Mouse (Mus musculus) urinary bladder, postnatal 25 days (tissue): Measurements from ENCODE around the gene Tmem184b.

ENCODE experiments used
- DNase-seq: peaks from one replicate; pipeline ENCODE4 v3.0.0; 2022; ENCODE audit warnings: low spot score

The Tmem184b gene

GRCm38 (mm10) chr15:79399231-79400052 is 3.9 kb downstream of the Tmem184b start:
- no peak for DNase-seq

- DNase-seq, result no peak
These were observed 6.6 kb downstream of the Tmem184b start for GRCm38 (mm10) chr15:79396736-79397135.

- DNase-seq, result no peak
These were observed 8.1 kb downstream of the Tmem184b start for GRCm38 (mm10) chr15:79395281-79395680.

DNA sequence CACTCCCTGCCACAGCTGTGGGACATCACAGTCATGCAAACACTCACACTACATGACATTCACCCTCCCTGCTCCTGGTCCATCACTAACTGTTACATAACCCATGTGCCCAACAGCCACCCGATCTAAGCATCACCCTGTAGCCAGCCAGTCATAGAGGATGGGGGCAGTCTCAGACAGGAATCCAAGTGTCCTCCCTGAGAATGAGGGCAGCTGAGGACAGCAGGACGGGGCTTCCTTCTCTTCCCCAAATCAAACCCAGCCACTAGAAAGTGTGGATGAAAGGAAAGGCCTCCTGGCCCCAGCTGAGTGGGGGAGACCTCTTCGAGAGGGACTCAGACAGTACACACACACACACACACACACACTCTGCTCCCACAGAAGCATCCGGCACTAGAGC is 8.5 kb downstream of the Tmem184b start:
- no peak for DNase-seq

DNA sequence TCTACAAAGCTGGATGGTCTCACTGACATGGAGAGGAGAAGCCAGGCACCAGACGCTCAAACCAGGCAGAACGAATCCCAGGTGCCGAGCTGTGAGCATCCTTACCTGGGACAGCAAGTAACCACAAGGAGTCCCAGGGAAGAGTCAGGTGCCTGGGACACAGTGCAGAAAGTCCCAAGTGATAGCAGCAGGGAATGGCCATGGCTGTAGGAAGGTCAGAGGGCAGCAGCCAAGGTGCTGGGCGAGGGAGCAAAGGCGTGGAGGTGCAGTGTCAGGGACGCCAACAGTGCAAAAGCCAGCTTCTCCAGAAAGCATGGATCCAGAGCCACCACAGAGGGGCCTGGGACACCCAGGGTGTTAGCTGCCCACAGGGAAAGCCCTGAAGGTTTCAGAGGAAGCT is 10.3 kb downstream of the Tmem184b start:
- no peak for DNase-seq

GRCm38 (mm10) chr15:79392527-79392926 is 10.8 kb downstream of the Tmem184b start:
- no peak for DNase-seq

GRCm38 (mm10) chr15:79391447-79392093 is 11.8 kb downstream of the Tmem184b start:
- DNase-seq, result no peak

DNA sequence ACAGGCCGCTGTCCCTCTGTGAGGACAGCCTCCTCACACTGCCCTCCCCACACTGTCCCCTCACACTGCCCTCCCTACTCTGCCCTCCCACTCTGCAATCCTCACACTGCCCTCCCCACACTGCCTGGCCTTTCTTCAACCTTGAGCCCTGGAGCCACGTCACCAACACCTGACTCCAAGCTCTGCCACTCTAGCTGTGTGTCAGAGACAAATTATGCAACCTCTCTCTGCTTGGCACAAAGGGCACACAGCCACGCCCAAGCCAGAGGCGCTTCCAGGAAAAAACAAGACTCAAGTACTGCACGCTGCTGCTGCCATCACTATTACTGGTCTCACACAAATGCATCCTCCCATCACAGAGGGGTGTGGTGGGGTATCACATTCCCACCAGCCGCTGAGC is 12.9 kb downstream of the Tmem184b start:
- no peak for DNase-seq

GRCm38 (mm10) chr15:79388171-79388570 is 15.2 kb downstream of the Tmem184b start:
- no peak for DNase-seq

- DNase-seq, result no peak
These were observed 15.8 kb downstream of the Tmem184b start for GRCm38 (mm10) chr15:79387611-79388010.

DNA sequence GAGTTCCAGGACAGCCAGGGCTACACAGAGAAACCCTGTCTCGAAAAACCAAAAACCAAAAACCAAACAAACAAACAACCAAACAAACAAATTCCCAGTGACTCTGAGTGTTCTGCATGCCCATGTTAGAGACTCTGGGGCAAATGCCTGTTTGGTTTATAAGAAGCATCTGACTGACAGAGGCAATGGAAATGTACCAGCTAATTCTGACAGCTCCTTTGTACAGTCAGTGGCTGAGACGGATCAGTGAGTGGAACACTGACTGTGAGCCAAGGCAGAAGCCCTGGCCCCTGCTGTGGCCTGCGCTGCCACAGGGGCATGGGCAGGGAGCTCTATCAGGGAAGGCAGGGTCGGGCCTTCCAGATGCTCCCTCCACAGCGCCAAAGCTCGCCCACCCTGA is 16.3 kb downstream of the Tmem184b start:
- DNase-seq, result no peak

DNA sequence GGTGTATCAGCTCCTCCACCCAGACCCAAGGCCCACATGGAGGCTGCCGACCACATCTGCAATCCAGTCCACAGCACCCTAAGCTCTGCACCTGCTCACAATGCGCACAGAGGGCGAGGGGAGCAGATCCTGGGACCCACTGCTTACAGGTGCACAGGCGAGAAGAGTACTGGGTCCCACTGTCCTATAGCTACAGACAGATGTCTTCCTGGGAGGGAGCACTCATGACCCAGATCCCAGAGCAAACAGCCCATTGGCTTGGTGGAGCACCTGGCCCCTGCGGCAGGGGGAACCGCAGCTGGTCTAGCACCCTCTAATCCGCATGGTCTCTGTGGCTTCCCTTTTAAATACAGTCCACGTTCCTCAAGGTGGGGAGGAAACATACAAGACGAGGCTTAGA is 21.7 kb downstream of the Tmem184b start:
- DNase-seq, result no peak

DNA sequence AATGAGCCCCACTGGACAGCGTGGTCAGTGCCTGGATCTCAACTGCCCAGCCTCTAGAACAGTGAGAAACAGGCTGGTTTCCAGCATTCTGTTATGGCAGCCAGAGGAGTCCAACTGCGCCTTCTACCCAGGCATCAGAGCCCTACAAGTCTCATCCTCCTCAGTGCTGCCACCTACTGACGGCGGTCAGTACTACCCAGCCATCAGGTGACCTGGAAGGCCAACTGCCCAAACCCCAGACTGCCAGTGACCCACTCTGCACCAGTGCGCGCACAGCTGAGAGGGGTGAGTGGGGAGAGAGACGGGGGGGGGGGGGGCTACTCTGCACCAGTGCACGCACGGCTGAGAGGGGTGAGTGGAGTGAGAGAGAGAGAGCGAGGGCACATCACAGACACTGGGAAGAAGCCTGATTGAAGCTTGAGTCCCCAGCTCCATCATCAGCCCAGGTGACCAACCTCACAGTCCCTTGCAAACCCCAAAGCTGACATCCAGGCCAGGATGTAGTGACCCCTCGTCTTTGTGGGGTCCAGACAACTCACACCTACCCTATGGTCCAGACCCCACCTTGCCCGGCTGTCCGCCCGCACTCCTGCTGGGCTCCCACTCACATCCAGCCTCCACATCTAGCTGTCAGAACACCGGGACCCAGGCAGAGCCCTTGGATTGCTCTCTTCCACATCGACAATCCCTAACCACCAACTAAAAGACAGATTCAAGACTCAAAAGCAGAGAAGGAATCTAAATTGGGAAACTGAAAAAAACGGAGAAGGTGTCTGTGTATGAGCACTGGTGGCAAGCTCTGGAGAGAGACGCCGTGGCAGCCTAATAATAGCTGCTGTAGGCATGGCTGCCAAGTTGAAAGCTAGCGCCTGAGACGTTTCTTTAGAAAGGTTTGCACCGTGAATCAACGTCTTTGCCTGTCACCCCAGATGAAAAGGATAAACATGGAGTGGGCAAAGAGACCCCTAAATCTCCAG is 22.6 kb downstream of the Tmem184b start:
- peak; percentile 68 for DNase-seq

DNA sequence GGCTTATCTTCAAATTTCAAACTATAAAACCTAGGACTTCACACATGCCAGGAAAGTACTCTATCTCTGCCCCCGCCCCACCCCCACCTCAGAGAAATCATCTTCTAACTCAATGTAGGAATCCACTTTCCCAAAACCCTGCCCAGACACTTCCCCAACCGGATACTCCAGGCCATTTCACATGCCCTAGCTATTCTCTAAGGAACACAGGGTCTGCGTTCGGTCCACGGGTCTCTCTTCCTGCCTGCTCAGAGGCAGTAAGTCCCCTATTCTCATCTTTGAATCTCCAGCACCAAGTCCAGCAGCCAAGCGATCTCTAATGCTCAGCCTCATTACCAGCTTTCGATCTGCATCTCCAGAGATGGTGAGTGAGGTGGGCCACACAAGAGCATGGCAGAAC is 23.7 kb downstream of the Tmem184b start:
- DNase-seq, result no peak

DNA sequence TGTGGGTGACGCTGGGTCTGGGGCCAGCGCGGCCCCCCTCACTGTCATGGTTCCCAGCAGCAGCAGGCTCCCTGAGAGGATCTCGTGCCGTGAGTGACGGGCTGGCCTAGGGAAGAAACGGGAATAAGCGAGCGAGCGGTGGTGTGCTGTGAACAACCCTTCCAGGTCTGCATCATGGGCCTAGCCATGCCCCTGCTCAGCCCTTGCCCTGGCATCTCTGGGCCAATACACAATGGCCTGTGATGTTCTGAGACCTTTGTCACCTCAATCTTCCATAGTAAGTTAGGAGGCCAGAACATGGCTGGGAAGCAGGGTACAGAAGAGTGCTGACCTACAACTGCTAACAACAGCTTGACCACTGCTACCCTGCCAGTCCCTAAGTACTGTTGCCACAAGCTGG is 24.8 kb downstream of the Tmem184b start:
- no peak for DNase-seq

- DNase-seq, result peak; percentile 57
These were observed 25.7 kb downstream of the Tmem184b start for GRCm38 (mm10) chr15:79377681-79378080.

GRCm38 (mm10) chr15:79374760-79375159 is 28.6 kb downstream of the Tmem184b start:
- no peak for DNase-seq

- no peak for DNase-seq
These were observed 33.0 kb downstream of the Tmem184b start for GRCm38 (mm10) chr15:79370281-79370843.

DNA sequence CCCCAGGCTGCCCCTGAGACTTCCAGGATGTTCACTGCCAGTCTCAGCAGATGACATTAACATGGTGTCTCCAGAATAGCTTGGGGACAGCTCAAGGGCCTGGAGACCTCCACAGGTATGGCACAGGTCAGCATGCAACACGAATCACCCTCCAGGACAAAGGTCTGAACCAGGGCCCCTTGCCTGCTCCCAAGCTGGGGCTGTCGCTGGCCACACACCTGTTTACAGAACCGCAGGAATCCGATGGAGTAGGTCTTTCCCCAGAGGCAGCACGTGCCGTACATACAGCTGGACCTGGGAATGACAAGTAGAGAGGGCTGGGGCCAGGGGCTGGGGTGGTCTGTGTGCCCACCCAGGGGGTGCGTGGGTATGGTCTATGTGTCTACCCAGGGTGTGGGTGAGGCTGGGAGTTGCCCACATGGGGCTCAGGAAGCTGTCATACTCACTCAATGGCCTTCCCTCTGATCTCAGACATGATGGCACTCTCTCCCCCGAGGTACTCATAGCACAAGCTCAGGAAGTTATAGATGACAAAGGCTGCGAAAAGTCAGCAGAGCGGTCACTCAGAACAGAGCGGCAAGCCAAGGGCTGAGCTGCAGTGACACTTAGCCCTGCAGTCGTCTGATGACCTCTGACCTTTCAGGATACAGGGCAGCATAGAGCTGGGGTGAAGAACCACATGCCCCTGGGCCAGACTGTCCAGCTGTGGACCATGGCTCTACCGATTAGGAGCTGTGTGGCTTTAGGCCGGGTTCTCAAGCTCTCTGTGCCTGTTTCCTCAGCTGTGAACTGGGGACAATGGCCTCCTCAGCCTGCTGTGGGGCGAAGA is 33.7 kb downstream of the Tmem184b start:
- DNase-seq, result no peak

DNA sequence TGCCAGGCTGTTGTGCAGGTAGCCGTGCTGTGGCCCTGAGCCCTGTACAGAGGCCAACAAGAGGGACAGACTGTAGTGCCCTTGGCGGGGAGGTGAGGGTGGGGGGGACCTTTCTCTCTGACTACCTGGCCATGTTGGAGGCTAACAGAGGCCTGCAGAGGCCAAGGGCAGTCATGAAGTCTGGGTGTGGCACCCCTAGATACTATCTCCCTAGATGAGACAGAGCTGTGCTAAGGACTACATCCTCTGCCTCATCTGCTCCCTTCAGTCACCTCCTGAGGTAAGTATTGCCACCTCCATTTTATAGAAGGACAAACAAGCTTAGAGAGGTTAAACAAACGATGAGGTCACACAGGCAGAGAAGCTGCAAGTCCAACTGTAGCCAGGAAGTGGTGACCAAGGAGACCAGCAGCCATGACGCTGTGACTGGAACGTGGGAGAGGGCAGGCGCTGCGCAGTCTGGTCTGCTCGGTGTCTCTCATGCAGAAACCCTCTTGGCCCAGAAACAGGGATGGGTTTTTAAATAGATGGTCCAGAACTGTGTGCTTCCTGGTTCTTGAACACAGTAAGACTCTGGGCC is 34.4 kb downstream of the Tmem184b start:
- no peak for DNase-seq

DNA sequence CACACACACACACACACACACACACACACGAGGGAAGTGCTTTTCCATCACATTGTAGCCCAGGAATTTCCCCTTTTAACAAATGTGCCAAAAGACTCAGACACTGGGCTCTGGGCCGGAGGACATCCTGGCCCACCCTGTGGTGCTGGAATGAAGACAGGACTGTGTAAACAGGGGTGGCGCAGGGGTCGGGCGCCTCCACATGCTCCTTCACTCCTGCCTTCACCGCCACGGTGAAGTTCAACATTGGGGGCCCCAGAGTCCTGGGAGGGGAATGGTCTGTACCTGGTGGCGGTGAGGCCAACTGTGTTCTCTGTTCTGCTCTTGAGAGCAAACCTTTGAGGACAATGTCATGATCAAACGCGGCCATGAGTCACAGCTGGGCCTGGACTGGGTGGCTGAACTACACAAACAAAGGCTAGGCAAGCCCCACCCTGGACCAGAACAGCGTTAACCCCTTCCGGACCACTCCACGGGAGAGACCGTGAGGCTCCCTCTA is 35.0 kb downstream of the Tmem184b start:
- peak; percentile 67 for DNase-seq
